Mouse (Mus musculus) ovary, postnatal 36 days (tissue): ENCODE results near the gene 4930563M21Rik.
"Not testable (repeated sequence)": the region's sequence is repeated elsewhere in the genome, so short reads cannot be mapped to it uniquely, and the experiment has no call there.

ENCODE experiments used
- DNase-seq: peaks from one replicate; pipeline ENCODE4 v3.0.0; 2022; ENCODE audit warnings: low spot score, mixed read lengths

The 4930563M21Rik gene

GRCm38 (mm10) chr9:56010450-56010849 is at the start of gene 4930563M21Rik:
Gene 4930563M21Rik, minus strand, starts transcription at chr9:56010550.
- DNase-seq, result no peak

DNA sequence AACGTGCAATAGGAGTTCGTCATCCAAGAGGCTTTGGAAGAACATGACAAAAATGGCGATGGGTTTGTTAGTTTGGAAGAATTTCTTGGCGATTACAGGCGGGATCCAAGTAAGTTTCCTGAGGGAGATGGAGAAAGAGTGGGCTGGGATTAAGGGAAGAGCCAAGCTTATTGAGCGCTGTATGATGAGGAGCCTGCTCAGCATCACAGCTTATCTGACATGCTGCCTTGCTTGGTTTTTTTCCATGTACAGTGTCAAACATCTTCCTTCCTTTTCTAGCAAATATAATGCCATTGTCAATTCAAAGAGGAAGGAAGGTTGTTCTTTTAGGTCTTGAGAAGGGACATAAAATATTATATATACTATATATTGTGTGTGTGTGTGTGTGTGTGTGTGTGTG is 45.8 kb upstream of the 4930563M21Rik start:
- DNase-seq, result no peak

DNA sequence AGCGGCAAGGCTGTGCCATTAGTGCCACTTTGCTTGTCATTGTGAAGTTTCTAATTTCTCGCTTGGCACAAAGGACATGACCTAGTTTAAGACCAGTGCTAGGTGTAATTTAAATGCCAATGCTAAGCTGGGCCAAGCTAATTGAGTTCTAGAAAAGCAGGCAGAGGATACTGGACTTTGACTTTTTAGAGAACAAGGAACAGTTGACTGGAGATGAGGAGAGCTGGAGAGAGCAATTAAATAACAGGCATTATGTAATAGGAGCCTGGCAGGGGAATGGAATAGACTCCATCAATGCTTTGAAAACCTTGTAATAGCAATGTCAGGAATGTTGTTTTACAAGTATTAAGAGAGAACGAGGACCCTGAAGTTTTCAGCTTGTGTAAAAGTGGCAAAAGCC is 43.4 kb upstream of the 4930563M21Rik start:
- no peak for DNase-seq

GRCm38 (mm10) chr9:56042181-56042621 is 31.9 kb upstream of the 4930563M21Rik start:
- no peak for DNase-seq

GRCm38 (mm10) chr9:56041372-56042180 is 31.2 kb upstream of the 4930563M21Rik start, which contains the start of gene Rcn2:
Gene Rcn2, plus strand, starts transcription at chr9:56041845.
- peak; percentile 97 for DNase-seq

DNA sequence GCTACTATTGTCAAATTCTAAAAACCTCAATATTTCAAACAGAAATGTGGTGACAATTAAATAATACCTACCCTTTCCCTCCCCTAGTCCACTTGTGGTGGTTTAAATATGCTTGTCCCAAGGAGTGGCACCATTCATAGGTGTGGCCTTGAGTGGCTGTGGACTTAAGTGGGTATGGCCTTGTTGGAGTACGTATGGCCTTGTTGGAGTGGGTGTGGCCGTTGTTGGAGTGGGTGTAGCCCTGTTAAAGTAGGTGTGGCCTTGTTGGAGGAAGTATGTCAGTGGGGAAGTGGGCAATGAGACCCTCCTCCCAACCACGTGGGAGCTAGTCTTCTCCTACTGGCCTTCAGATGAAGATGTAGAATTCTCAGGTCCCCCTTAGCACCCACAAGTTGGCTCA is 21.9 kb upstream of the 4930563M21Rik start:
- no peak for DNase-seq

GRCm38 (mm10) chr9:56027292-56027691 is 16.9 kb upstream of the 4930563M21Rik start:
- no peak for DNase-seq

GRCm38 (mm10) chr9:56024772-56025171 is 14.4 kb upstream of the 4930563M21Rik start:
- DNase-seq, result no peak

- DNase-seq, result not testable (repeated sequence)
Observed at GRCm38 (mm10) chr9:56004679-56005078, 5.7 kb downstream of the 4930563M21Rik start.

DNA sequence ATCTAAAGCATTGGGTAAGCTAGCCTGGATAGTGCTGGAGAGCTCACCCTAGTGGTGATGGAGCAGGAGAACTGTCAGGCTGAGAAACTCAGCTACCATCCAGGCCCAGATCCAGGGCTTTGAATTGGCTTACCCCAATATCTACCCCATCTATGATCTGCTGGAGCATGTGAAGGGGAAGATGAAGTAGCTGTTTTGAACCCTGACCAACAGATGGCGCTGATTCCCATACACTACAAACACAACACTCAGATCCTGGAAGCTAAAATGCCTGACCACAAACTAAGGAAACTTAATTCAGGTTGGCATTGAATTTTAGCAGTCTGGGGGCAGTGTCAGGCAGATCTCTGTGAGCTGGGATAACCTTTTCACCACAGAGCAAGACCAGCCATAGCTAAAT is 63.5 kb downstream of the 4930563M21Rik start:
- DNase-seq, result no peak

GRCm38 (mm10) chr9:55941356-55941755 is 69.0 kb downstream of the 4930563M21Rik start:
- no peak for DNase-seq

DNA sequence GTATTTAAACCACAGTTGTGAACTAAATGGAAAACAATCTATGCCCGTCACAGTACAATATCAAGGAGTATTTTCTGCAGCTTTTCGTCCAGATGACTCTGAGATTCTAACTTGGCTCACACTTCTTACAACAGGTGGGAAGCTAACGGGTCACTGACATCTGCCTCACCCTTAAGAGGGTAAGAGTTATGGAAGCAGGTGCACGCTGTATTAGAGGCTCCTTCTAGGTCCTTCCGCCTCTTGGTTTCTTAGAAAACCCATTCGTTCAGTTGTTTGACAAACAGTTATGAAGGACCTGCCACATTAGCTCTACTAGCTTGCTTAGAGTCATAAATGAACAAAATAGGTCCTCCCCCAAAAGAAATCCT is 71.7 kb downstream of the 4930563M21Rik start:
- DNase-seq, result no peak

DNA sequence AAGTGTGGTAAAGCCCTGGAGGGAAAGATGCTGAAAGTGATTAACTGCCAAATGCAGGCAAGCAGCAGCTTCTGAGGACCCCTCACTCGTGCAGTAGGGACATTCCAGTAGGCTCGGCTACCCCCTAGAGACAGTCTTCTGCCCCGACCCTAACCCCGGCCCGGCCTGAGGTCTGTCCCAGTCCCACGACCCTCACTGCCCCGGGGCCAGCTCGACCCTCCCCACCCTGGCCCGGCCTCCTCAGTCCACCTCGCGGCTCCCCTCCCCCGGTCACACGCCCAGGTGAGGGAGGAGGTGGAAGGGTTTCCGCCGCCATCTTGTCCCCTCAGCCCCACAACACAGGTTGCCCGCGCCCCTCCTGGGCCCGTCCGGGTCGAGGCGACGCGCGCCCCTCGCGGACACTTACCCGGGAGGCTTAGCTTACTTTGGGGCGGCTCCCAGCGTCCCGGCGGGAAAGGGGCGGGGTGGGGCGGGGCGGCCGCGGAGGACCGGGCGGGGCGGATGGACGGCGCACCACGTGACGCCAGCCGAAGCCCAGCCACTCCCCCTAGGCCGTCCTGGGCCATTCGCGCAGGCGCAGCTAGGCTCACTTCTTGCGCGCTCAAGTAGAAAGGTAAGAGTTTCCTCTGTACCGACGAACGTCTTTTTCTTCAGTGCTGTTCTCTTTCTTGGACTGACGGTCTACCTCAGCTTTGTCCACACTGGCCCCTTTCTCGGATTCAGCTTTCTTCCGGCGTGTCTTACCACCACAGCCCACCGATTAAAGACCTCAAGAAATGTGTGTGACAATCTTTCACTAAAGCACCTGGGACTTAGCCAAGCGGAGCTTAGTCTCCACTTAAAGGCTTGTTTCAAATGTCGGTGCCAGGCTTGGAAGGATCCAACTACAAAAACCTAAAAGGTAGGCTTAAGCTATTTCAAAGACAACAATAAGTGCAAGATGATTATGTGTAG is 72.4 kb downstream of the 4930563M21Rik start, which contains the start of gene Scaper:
Gene Scaper (minus strand): TSS at position 456 of the 954 bp plus-strand sequence.
- peak; percentile 88 for DNase-seq

DNA sequence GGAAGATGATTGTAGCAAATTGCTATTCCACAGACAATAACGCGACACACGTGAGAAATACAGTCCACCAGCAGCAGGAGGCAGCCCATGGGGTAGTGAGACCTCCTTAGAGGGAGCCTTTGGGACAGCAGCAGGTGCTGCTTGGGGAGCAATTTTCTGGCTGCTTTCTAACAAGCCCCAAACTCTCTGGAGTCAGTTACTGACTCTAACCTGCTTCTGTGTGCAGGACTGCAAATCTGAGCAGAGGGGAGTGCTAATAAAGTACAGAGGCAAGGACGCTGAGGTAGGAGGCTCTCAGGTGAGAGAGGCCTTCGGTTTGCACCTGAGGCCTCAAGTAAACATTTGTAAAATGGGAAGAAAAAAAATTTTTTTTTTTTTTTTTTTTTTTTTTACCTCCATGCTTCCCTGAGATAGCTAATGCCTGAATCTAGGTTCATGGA is 73.1 kb downstream of the 4930563M21Rik start:
- DNase-seq, result no peak

DNA sequence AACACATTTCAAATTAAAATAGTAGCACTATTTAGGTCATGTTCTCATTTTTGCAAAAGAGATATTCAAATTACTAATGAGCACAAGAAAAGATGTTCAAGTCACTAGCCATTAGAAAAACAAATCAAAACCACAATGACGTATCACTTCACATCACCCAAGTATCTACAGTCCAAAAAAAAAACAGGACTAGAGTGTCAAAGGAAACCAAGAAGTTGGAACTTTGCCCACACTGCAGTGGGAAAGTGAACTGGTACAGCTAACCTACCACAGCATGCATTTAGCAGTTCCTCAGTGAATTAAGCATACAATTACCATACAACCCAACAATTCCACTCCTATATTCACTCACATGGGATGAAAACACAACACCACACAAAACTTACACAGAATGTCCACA is 77.9 kb downstream of the 4930563M21Rik start:
- no peak for DNase-seq

GRCm38 (mm10) chr9:55918579-55918978 is 91.8 kb downstream of the 4930563M21Rik start:
- DNase-seq, result no peak

GRCm38 (mm10) chr9:55916751-55917150 is 93.6 kb downstream of the 4930563M21Rik start:
- DNase-seq, result no peak
